Mouse (Mus musculus) spleen, adult 2 months (tissue): Measurements from ENCODE around the gene Ncs1.

Source experiments
- CTCF ChIP-seq: fragments of 200-500 bp; IDR thresholded peaks from 2 replicates; pipeline ENCODE4 v1.5.1; 2011; ENCODE audit warnings: mild to moderate bottlenecking, inconsistent platforms; ENCODE audit not compliant: insufficient read depth, insufficient read length, insufficient replicate concordance; ENCODE audit errors: extremely low read depth
- POLR2A ChIP-seq: fragments of 200-500 bp; IDR thresholded peaks from 2 replicates; pipeline ENCODE4 v1.6.1; 2011; ENCODE audit warnings: low read depth, low read length, inconsistent platforms

GRCm38 (mm10) chr2:31303177-31303576, 57.6 kb downstream of the Ncs1 start:
- TF ChIP-seq CTCF (no peak), POLR2A (no peak)
